ENCODE assay signal across 7 mouse cellular contexts in genomic region chr10:77627497-77627896, GRCm38 (mm10). TPM values are rescaled to one million over a fixed set of nuclear protein-coding genes. Genes with fewer than 3 reads are reported as not detected.
DNase-seq lines count a peak whose midpoint lies in the region; ATAC-seq lines count a peak whose summit lies in the region.

No protein-coding gene starts in this region.

- H3K27ac ChIP-seq in limb, embryonic 11.5 days (replicated peaks; ENCODE audit: low read depth, low read length): no peak overlapping the region
- H3K27ac ChIP-seq in midbrain, embryonic 15.5 days: no peak overlapping the region

- peaks cover 10% of the 10 kb centered on the region for H3K36me3 ChIP-seq in limb, embryonic 11.5 days (ENCODE audit: control insufficient read depth, insufficient read depth, low read length)
- peaks cover 4% of the 10 kb centered on the region for H3K36me3 ChIP-seq in midbrain, embryonic 15.5 days (replicated peaks)

- no peaks in the 10 kb centered on the region for H3K9me3 ChIP-seq in limb, embryonic 11.5 days (ENCODE audit: control insufficient read depth, low read length)
- no peaks in the 10 kb centered on the region for H3K9me3 ChIP-seq in midbrain, embryonic 15.5 days

- H3K9ac ChIP-seq in limb, embryonic 11.5 days (ENCODE audit: low read length): no peak overlapping the region
- no peak overlapping the region for H3K9ac ChIP-seq in midbrain, embryonic 15.5 days

- 50% methylated on average over 2 of the region's 2 CpGs for WGBS in limb, embryonic 11.5 days
- WGBS in midbrain, embryonic 15.5 days: 30% methylated on average over 2 of the region's 2 CpGs

- DNase-seq in adrenal gland, postnatal 10 days: peak; percentile 88
- peak; percentile 83 for DNase-seq in embryo, embryonic 11 days
- peak; percentile 95 for DNase-seq in heart, adult 11 months
- peak; percentile 87 for DNase-seq in kidney, adult 18-20 months
- peak; percentile 91 for DNase-seq in limb, embryonic 11.5 days (ENCODE audit: low spot score)
- peak; percentile 73 for DNase-seq in spleen, adult 12 weeks (ENCODE audit: low spot score)

- H3K27me3 ChIP-seq in limb, embryonic 11.5 days (ENCODE audit: control insufficient read depth, insufficient read depth, low read length): no peaks in the 10 kb centered on the region
- no peaks in the 10 kb centered on the region for H3K27me3 ChIP-seq in midbrain, embryonic 15.5 days (replicated peaks)

- peak; percentile 65; the same call in 1 of the 2 replicates for ATAC-seq in limb, embryonic 11.5 days (ENCODE audit: insufficient number of reproducible peaks, low FRiP score, low TSS enrichment, low read depth)
- ATAC-seq in midbrain, embryonic 15.5 days (replicated peaks): peak; percentile 78

- H3K4me3 ChIP-seq in limb, embryonic 11.5 days (ENCODE audit: low read depth, low read length): no peak overlapping the region
- no peak overlapping the region for H3K4me3 ChIP-seq in midbrain, embryonic 15.5 days

- no peak overlapping the region for H3K4me2 ChIP-seq in limb, embryonic 11.5 days (ENCODE audit: low read depth, severe bottlenecking)
- no peak overlapping the region for H3K4me2 ChIP-seq in midbrain, embryonic 15.5 days

- no peaks in the 10 kb centered on the region; the same call in 1 of the 2 replicates for H3K4me1 ChIP-seq in limb, embryonic 11.5 days (ENCODE audit: control insufficient read depth, insufficient read depth, low read length)
- H3K4me1 ChIP-seq in midbrain, embryonic 15.5 days: peaks cover 23% of the 10 kb centered on the region

RNA-seq across cellular contexts. Expression of gene Ube2g2, which starts 5.4 kb away (rescaled TPM):
- total RNA-seq in adrenal gland, postnatal 10 days (2021): 10 to 100 TPM; 44.4 to 46.1 TPM
- 52.3 and 52.6 TPM in 2 replicates for polyA plus RNA-seq in limb, embryonic 11.5 days (2014; fragmentation: Nextera tagmentation; extraction: Ambion mirVana)
- 91.1 and 97.2 TPM in 2 replicates for polyA plus RNA-seq in midbrain, embryonic 15.5 days (2015; fragmentation: Nextera tagmentation; extraction: Ambion mirVana)

RNA-seq across cellular contexts. Expression of gene Gm49325, which starts 21.5 kb away (rescaled TPM):
- total RNA-seq in adrenal gland, postnatal 10 days (2021): 10 to 100 TPM; 22.3 to 30.4 TPM
- 2.3 TPM in 1 of 2 replicates, not detected in the other for polyA plus RNA-seq in limb, embryonic 11.5 days (2014; fragmentation: Nextera tagmentation; extraction: Ambion mirVana)
- 2.5 TPM in 1 of 2 replicates, not detected in the other for polyA plus RNA-seq in midbrain, embryonic 15.5 days (2015; fragmentation: Nextera tagmentation; extraction: Ambion mirVana)

RNA-seq across cellular contexts. Expression of gene Sumo3, which starts 21.6 kb away (rescaled TPM):
- 100 to 1,000 TPM; 119 to 125 TPM for total RNA-seq in adrenal gland, postnatal 10 days (2021)
- 340 and 351 TPM in 2 replicates for polyA plus RNA-seq in limb, embryonic 11.5 days (2014; fragmentation: Nextera tagmentation; extraction: Ambion mirVana)
- 308 and 325 TPM in 2 replicates for polyA plus RNA-seq in midbrain, embryonic 15.5 days (2015; fragmentation: Nextera tagmentation; extraction: Ambion mirVana)

RNA-seq across cellular contexts. Expression of gene Pttg1ip, which starts 46.0 kb away (rescaled TPM):
- total RNA-seq in adrenal gland, postnatal 10 days (2021): 100 to 1,000 TPM; 160 to 178 TPM
- 75.5 and 84.6 TPM in 2 replicates for polyA plus RNA-seq in limb, embryonic 11.5 days (2014; fragmentation: Nextera tagmentation; extraction: Ambion mirVana)
- polyA plus RNA-seq in midbrain, embryonic 15.5 days (2015; fragmentation: Nextera tagmentation; extraction: Ambion mirVana): 68.6 and 72.0 TPM in 2 replicates

RNA-seq across cellular contexts. Expression of gene Tspear, which starts 58.9 kb away (rescaled TPM):
- under 1 TPM; 0.27 to 0.64 TPM for total RNA-seq in adrenal gland, postnatal 10 days (2021)
- polyA plus RNA-seq in limb, embryonic 11.5 days (2014; fragmentation: Nextera tagmentation; extraction: Ambion mirVana): 0.45 and 0.84 TPM in 2 replicates
- 1.5 and 1.7 TPM in 2 replicates for polyA plus RNA-seq in midbrain, embryonic 15.5 days (2015; fragmentation: Nextera tagmentation; extraction: Ambion mirVana)
